Mouse (Mus musculus) urinary bladder, postnatal 36 days (tissue): ENCODE data around the gene Tpk1.

ENCODE experiments used
- DNase-seq, 2 experiments: peaks; one replicate each; pipeline ENCODE4 v3.0.0; 2022; ENCODE audit warnings: low spot score in 2 of 2, mixed read lengths in 1 of 2

Tpk1 gene

GRCm38 (mm10) chr6:43665677-43666546, at the start of gene Tpk1:
Gene Tpk1, minus strand, starts transcription at chr6:43666278.
- peak; percentile 88 for DNase-seq

DNA sequence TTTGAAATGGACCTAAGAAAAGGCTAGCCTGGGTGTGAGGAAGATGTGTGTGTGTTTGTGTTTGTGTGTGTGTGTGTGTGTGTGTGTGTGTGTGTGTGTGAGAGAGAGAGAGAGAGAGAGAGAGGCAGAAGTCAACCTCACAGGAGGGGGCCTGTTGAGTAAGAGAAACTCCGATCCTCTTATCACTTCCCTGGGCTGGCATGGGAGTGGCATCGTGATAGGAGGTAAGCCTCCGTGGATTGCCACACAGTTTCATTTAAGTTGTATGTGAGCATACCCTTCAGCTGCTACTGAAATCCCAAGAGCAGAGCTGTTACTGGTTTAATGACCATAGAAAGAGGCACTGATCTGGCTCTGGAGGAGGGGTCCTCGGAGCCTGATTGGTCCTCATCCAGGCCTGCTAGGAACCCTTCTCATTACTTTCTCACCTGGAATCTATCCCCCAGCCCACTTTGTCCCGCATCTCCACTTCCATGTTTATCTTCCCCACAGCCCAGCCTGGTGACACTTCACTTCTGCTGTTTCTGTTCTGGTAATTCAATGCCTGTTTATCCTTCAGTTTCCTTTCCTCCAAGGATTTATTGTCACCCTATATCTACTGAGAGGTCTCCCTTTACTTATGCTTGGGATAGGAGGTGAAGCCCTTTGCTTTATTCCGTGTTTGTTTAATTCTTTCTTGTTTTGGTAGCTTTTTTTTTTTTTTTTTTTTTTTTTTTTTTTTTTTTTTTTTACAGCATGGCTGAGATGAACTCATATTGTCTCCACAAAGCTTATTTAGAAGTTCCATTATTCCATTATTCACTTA, 36.9 kb upstream of the Tpk1 start:
- no peak for DNase-seq

DNA sequence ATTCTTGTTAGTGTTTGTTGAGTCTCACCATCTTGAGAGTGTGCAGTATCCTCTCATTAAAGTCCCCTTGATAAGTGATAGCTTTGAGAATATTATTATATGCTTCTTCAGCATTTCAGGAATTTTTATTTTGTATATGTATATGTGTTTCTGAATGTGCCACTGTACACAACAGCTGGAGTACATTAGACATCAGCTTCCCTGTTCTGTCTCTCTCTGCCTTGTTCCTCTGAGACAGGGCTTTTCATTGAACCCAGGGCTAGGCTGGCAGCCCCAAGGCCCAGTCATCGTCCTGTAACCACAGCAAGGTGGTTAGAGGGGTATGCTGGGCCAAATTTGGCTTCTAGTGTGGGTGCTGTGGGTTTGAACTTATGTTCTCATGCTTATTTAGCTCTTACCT, 25.8 kb upstream of the Tpk1 start:
- no peak for DNase-seq

GRCm38 (mm10) chr6:43685985-43686384, 19.9 kb upstream of the Tpk1 start:
- no peak for DNase-seq

- DNase-seq = no peak
These were observed 16.5 kb upstream of the Tpk1 start for GRCm38 (mm10) chr6:43682535-43682934.

DNA sequence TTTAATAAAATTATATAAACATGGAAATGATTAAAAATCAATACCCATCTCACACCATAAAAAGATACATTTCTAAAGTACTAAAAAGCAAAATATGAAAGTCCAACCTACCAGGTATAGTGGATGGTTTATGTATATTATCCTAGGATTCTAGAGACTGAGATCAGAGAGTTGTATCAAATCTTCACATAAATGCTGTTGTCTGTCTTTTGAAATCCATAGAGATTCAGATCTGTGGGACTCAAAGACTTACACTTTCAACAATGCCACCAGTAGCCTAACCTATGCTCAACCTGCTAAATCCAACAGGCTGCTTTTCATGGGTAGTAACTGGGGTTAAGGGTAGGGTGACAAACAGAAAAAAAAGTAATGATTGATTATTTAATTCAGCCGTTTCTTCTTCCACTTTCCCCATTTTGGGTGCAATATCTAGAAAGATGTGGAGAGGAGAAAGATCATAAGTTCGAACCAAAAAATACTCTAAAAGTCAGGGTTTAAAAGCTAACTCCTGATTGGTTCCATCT, 12.7 kb upstream of the Tpk1 start:
- DNase-seq = no peak

DNA sequence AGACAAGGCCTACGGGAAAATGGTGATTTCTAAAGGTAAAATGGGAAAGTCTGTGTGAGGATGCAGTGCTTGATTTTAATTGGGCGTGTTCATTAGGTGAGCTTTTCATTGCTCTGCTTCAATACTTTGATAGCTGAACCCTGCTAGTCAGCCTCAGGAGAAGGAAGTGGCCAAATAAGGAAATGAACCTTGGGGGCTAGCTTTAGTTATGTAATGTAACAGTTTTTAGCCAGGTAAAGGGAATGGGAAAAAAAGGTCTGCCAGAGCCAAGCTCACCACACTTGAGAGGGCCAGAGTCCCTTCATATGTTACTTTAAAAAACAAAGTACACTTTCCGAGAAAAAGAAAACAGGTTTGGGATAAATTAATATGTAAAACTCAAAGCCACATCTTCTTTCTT, 11.5 kb upstream of the Tpk1 start:
- DNase-seq = no peak

GRCm38 (mm10) chr6:43676139-43676538, 10.1 kb upstream of the Tpk1 start:
- DNase-seq = no peak

GRCm38 (mm10) chr6:43674986-43675760, 9.1 kb upstream of the Tpk1 start:
- no peak for DNase-seq

GRCm38 (mm10) chr6:43670939-43671338, 4.9 kb upstream of the Tpk1 start:
- DNase-seq = no peak

DNA sequence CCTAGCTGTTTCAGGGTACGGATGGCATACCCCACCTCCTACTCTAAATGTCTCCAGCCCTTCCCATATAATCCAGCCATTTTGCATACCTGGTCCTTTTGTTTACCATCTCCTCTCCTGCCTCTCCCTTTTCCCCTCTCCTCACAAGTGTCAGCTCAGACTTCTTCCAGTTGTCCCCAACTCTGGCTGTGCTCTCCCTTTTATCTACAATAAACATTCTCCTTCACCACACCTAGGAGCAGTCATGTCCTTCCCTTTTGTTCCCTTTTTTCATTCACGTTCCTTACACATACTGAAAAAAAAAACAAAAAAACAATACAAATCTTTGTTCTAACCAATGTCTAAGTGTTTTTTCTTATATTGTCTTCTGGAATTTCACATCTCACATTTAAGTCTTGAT, 1.6 kb upstream of the Tpk1 start:
- no peak for DNase-seq

GRCm38 (mm10) chr6:43666611-43667400, 728 bp upstream of the Tpk1 start:
- no peak for DNase-seq

DNA sequence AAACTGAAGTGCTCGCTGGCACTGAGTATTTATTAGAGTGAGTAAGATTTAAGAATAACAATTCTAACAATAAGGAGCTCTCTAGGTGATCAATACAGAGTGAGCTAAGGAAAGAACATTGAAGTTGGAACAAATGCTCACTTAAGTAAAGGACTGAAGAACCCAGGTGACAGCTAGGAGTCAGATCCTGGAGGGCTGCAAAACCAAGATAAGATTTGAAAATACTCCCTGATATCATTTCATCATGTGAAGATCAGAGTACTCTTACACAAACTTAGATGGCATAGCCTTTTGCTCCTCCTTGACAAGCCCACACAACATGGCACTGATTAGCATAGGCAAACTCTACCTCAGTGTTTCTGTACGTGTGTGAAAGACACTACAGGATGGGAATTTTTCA, 4.3 kb downstream of the Tpk1 start:
- DNase-seq = no peak

DNA sequence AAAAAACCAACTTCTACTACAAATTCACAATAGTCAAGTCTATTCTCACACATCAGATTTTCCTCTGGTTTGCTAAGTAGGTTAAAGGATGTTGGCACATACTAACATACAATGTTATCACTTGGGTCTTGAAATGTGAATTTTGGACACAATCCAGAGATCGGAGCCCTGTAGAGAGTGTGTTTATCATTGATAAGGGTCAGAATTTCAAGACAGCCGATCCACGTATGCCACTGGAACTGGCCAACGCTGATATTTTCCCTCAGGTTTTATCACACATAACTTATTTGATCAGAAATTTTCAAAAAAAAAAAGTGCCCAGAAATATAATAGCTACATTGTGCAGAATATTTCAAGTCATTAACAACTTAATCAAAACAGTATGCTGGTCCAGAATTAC, 7.8 kb downstream of the Tpk1 start:
- DNase-seq = no peak

DNA sequence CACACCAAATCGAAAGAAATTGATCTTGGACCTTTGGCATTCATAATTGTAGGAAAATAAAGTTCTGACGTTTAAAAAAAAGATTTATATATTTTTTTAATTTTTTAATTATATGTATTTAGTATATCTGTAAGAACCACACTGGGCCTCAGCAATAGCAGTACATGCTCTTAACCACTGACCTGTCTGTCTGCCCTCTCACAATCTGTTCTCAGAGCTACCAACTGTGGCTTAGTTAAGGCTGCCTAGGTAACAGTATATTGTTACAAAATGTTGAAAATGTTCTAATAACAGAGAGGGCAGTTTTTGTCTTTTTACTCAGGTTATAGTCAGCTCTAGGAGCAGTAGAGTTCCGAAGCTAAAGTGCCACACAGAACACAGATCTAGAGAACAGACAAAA, 8.2 kb downstream of the Tpk1 start:
- no peak for DNase-seq

DNA sequence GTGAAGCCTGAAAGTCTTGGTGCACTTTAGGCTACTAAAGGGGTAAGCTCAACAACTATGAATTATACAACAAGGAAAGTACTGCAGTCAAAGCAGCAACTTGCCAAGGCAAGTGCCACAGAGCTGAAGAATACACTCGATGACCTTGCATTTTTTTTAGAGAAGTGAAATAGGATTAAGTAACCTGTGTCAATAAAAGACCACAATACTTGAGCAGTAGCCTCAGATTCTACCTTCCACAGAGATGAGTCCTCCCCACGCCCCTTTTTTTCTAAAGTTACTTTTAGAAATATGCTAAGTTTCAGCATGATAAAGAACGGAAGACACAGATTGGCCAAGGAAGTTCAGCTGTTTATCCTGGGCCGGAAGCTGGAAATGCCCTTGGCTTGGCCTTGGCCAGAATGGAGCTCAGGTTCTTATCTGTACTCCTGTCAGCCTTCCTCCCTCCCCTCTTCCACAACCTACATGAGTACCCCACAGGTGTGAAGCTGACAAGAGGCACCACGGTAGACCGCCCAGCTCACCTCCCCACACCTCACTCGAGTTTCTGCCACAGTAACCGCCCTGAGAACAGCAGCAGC, 11.1 kb downstream of the Tpk1 start:
- DNase-seq = no peak

- no peak for DNase-seq
These were observed 16.6 kb downstream of the Tpk1 start for GRCm38 (mm10) chr6:43649516-43649915.

DNA sequence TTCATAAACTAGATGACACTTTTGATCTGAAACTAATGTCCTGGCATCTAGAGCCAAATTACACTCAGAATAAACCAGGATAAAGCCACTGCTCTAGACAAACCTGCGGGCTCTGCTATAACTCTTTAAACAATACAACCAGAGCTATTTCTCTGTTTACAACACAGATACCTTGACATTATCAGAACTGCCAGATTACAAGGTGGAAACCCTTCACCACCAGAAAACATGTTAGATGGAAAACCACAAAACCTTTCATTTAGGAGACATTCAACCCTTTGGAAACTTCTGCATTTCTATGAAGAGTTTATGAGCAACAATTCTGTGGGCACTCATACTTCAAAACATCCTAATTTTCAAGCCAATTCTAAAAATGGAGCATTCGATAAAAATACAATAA, 20.4 kb downstream of the Tpk1 start:
- DNase-seq = no peak

- DNase-seq = no peak
These were observed 21.0 kb downstream of the Tpk1 start for GRCm38 (mm10) chr6:43645105-43645504.

DNA sequence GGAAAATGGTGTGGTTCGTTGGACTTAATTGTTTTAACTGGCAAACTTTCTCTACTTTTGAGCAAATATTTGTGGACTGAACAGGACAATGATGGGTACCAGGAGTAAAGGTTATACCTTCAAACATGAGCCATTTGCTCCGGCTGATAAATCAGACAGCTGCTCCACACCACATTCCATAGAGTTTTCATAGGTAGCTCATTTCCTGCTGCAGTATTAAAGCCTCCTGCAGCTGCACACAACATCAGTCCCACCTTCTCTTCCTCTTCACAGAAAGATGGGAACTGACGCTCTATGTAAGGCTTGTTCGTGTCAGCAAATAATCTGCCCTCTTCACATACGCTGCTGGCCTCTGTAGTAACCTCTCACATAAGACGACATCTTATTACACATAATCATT, 22.4 kb downstream of the Tpk1 start:
- DNase-seq = no peak

DNA sequence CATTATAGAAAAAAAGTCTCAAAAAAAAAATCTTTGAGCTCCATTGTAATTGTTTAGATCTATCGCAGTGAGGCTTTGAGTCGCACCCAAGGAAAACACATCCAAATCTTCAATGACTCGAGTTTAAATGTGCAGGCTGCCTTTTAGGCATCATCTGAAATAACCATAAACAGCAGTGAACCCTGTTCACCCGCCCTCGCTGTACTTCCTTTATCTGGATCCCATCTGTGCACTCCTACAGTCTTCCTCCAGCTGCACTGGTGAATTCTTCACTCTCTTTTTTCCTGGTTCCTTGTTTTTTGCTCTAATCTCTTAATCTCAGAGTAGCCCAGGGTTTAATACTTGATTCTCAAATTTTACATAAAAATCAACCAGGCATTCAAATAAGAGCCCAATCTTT, 23.7 kb downstream of the Tpk1 start:
- no peak for DNase-seq
